Mouse (Mus musculus) liver, embryonic 14.5 days (tissue): ENCODE measurements around the gene Olfr109. TPM values are rescaled to one million over a fixed set of nuclear protein-coding genes. Genes with fewer than 3 reads are reported as not detected.

Source experiments
- ATAC-seq: fragments of 200-750 bp; cut with Nextera tagmentation; 2 replicates; pipeline ENCODE4 v1.8.0; 2017; ENCODE audit warnings: moderate number of reproducible peaks, mild to moderate bottlenecking, moderate library complexity; ENCODE audit not compliant: insufficient read depth
- DNase-seq, 3 experiments: peaks; one replicate each; pipeline ENCODE4 v3.0.0-alpha.2; 2012 to 2013; ENCODE audit warnings: low read depth in 3 of 3, low spot score in 3 of 3
- H3K27ac ChIP-seq: fragments of 300-500 bp; sonication (generic); 2 replicates; pipeline ENCODE4 v1.5.1; 2014; ENCODE audit warnings: moderate library complexity, mild to moderate bottlenecking, control low read depth, inconsistent platforms
- H3K27me3 ChIP-seq: fragments of 300-500 bp; sonication (generic); 2 replicates; pipeline ENCODE4 v1.6.1; 2014; ENCODE audit warnings: mild to moderate bottlenecking, low read length, moderate library complexity; ENCODE audit not compliant: control insufficient read depth, insufficient read depth
- H3K36me3 ChIP-seq: fragments of 300-500 bp; sonication (generic); replicated peaks from 2 replicates; pipeline ENCODE4 v1.6.1; 2014; ENCODE audit warnings: low read depth; ENCODE audit not compliant: control insufficient read depth, insufficient read depth
- H3K4me1 ChIP-seq, 2 experiments: fragments of 200-500 bp in 1 of 2; fragments of 300-500 bp in 1 of 2; sonication (generic) in 1 of 2; replicated peaks; 2 replicates each; pipeline ENCODE4 v1.6.1; 2012 to 2014; ENCODE audit warnings: antibody characterized with exemption in 1 of 2, inconsistent platforms in 1 of 2, low read length in 1 of 2; ENCODE audit not compliant: control insufficient read depth in 2 of 2, insufficient read depth in 2 of 2
- H3K4me2 ChIP-seq: fragments of 300-500 bp; sonication (generic); 2 replicates; pipeline ENCODE4 v1.6.1; 2014; ENCODE audit warnings: low read depth, mild to moderate bottlenecking, control low read depth, moderate library complexity
- H3K4me3 ChIP-seq, 2 experiments: fragments of 200-500 bp in 1 of 2; fragments of 300-500 bp in 1 of 2; sonication (generic) in 1 of 2; 2 replicates each; pipeline ENCODE4 v1.5.1; 2012 to 2014; ENCODE audit warnings: low read depth in 2 of 2, low read length in 2 of 2, mild to moderate bottlenecking in 2 of 2, control low read depth in 1 of 2, inconsistent platforms in 1 of 2, moderate library complexity in 1 of 2; ENCODE audit not compliant: insufficient read depth in 1 of 2
- H3K9ac ChIP-seq: fragments of 300-500 bp; sonication (generic); replicated peaks from 2 replicates; pipeline ENCODE4 v1.6.1; 2014; ENCODE audit warnings: mild to moderate bottlenecking, control low read depth, moderate library complexity
- H3K9me3 ChIP-seq: fragments of 300-500 bp; sonication (generic); 2 replicates; pipeline ENCODE4 v1.6.1; 2016; ENCODE audit warnings: low read length, mixed read lengths; ENCODE audit not compliant: control insufficient read depth
- CTCF ChIP-seq: IDR thresholded peaks from 2 replicates; pipeline ENCODE4 v1.5.1; 2016; ENCODE audit warnings: antibody characterized with exemption, low read depth, control low read depth
- EP300 ChIP-seq: IDR thresholded peaks from 2 replicates; pipeline ENCODE4 v1.6.1; 2016; ENCODE audit warnings: antibody characterized with exemption, low read depth
- WGBS: fragments of 180-500 bp; shearing (Covaris S2); extraction: QIAGEN DNeasy Blood & Tissue Kit; methylation state at CpG from one replicate; pipeline ENCODE4 v1.1.7; 2014; ENCODE audit not compliant: insufficient replicate concordance; 5-methylcytosine and 5-hydroxymethylcytosine counted together
- polyA plus RNA-seq, 2 experiments: library from polyadenylated mRNA; depleted of rRNA in 1 of 2; stranded (reverse) in 1 of 2; unstranded in 1 of 2; fragments of >200 nt; fragmentation: Nextera tagmentation in 1 of 2; extraction: Ambion mirVana in 1 of 2; gene quantifications; 2 replicates each; pipeline versions ENCODE4 v1.2.1 to v1.2.3; 2012 to 2014

Olfr109 gene
- polyA plus RNA-seq, 2 experiments, result not detected

DNA sequence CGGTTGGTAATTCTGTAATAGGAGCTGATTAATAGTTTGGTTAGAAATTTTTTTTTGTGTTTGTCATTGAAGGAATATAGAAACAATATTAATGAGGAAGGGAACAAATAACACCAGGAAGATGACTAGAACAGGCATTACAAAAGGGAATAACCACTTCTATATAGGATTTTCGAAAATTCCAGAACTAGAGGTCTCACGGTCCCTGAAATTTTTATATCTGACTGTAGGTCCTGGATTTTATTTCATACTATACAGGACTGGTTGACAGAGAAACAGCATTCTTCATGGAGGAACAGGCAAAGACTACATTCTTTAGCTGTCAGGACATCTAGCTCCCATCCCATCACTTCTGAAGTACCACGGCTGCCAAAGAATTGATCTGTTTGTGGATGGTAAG is 49.0 kb downstream of the Olfr109 start, which contains the start of gene Olfr111:
Gene Olfr111, plus strand, starts transcription at position 301 of the 400 bp plus-strand sequence.
- no peak within 1 kb of the TSS for H3K9ac ChIP-seq
- no peak within 1 kb of the TSS for H3K27ac ChIP-seq
- no peaks in the 10 kb centered on the region; the same call in 1 of the 2 replicates for H3K9me3 ChIP-seq
- ATAC-seq, result no peak
- DNase-seq, result no peak
- H3K36me3 ChIP-seq, result no peaks in the 10 kb centered on the region
- no peaks in the 10 kb centered on the region for H3K4me1 ChIP-seq
- H3K27me3 ChIP-seq, result no peaks in the 10 kb centered on the region
- no peak within 1 kb of the TSS for H3K4me3 ChIP-seq
- TF ChIP-seq CTCF (no peak), EP300 (no peak)
- no peak within 1 kb of the TSS for H3K4me2 ChIP-seq
- 63% methylated on average over 4 of the region's 4 CpGs for WGBS

Other genes with a start within 250 kb of the Olfr109 start
- not detected in 2 replicates for gene Olfr95, start 245.8 kb upstream of the Olfr109 start, polyA plus RNA-seq (2012; rRNA removed)
- gene Olfr95, start 245.8 kb upstream of the Olfr109 start, polyA plus RNA-seq (2014; fragmentation: Nextera tagmentation; extraction: Ambion mirVana), result not detected in 2 replicates
- gene Olfr96, start 238.8 kb upstream of the Olfr109 start, polyA plus RNA-seq (2012; rRNA removed), result not detected in 2 replicates
- gene Olfr96, start 238.8 kb upstream of the Olfr109 start, polyA plus RNA-seq (2014; fragmentation: Nextera tagmentation; extraction: Ambion mirVana), result not detected in 2 replicates
- not detected in 2 replicates for gene Olfr97, start 221.6 kb upstream of the Olfr109 start, polyA plus RNA-seq (2012; rRNA removed)
- gene Olfr97, start 221.6 kb upstream of the Olfr109 start, polyA plus RNA-seq (2014; fragmentation: Nextera tagmentation; extraction: Ambion mirVana), result not detected in 2 replicates
- not detected in 2 replicates for gene Olfr98, start 195.2 kb upstream of the Olfr109 start, polyA plus RNA-seq (2012; rRNA removed)
- not detected in 2 replicates for gene Olfr98, start 195.2 kb upstream of the Olfr109 start, polyA plus RNA-seq (2014; fragmentation: Nextera tagmentation; extraction: Ambion mirVana)
- gene H2-M3, start 188.7 kb upstream of the Olfr109 start, polyA plus RNA-seq (2012; rRNA removed), result 0.67 and 0.76 TPM in 2 replicates
- gene H2-M3, start 188.7 kb upstream of the Olfr109 start, polyA plus RNA-seq (2014; fragmentation: Nextera tagmentation; extraction: Ambion mirVana), result 1.3 and 1.5 TPM in 2 replicates
- gene Olfr99, start 175.5 kb upstream of the Olfr109 start, polyA plus RNA-seq (2012; rRNA removed), result not detected in 2 replicates
- gene Olfr99, start 175.5 kb upstream of the Olfr109 start, polyA plus RNA-seq (2014; fragmentation: Nextera tagmentation; extraction: Ambion mirVana), result not detected in 2 replicates
- not detected in 2 replicates for gene Olfr101, start 154.6 kb upstream of the Olfr109 start, polyA plus RNA-seq (2012; rRNA removed)
- not detected in 2 replicates for gene Olfr101, start 154.6 kb upstream of the Olfr109 start, polyA plus RNA-seq (2014; fragmentation: Nextera tagmentation; extraction: Ambion mirVana)
- not detected in 2 replicates for gene Olfr102, start 141.9 kb upstream of the Olfr109 start, polyA plus RNA-seq (2012; rRNA removed)
- gene Olfr102, start 141.9 kb upstream of the Olfr109 start, polyA plus RNA-seq (2014; fragmentation: Nextera tagmentation; extraction: Ambion mirVana), result not detected in 2 replicates
- not detected in 2 replicates for gene Olfr103, start 119.2 kb upstream of the Olfr109 start, polyA plus RNA-seq (2012; rRNA removed)
- not detected in 2 replicates for gene Olfr103, start 119.2 kb upstream of the Olfr109 start, polyA plus RNA-seq (2014; fragmentation: Nextera tagmentation; extraction: Ambion mirVana)
- gene Olfr104-ps, start 99.3 kb upstream of the Olfr109 start, polyA plus RNA-seq (2012; rRNA removed), result not detected in 2 replicates
- not detected in 2 replicates for gene Olfr104-ps, start 99.3 kb upstream of the Olfr109 start, polyA plus RNA-seq (2014; fragmentation: Nextera tagmentation; extraction: Ambion mirVana)
- not detected in 2 replicates for gene Olfr105-ps, start 79.9 kb upstream of the Olfr109 start, polyA plus RNA-seq (2012; rRNA removed)
- gene Olfr105-ps, start 79.9 kb upstream of the Olfr109 start, polyA plus RNA-seq (2014; fragmentation: Nextera tagmentation; extraction: Ambion mirVana), result not detected in 2 replicates
- not detected in 2 replicates for gene Olfr106-ps, start 68.5 kb upstream of the Olfr109 start, polyA plus RNA-seq (2012; rRNA removed)
- not detected in 2 replicates for gene Olfr106-ps, start 68.5 kb upstream of the Olfr109 start, polyA plus RNA-seq (2014; fragmentation: Nextera tagmentation; extraction: Ambion mirVana)
- not detected in 2 replicates for gene Olfr107, start 59.7 kb upstream of the Olfr109 start, polyA plus RNA-seq (2012; rRNA removed)
- gene Olfr107, start 59.7 kb upstream of the Olfr109 start, polyA plus RNA-seq (2014; fragmentation: Nextera tagmentation; extraction: Ambion mirVana), result not detected in 2 replicates
- not detected in 2 replicates for gene Olfr108, start 13.4 kb upstream of the Olfr109 start, polyA plus RNA-seq (2012; rRNA removed)
- not detected in 2 replicates for gene Olfr108, start 13.4 kb upstream of the Olfr109 start, polyA plus RNA-seq (2014; fragmentation: Nextera tagmentation; extraction: Ambion mirVana)
- gene H2-M2, start 24.6 kb downstream of the Olfr109 start, polyA plus RNA-seq (2012; rRNA removed), result not detected in 2 replicates
- not detected in 2 replicates for gene H2-M2, start 24.6 kb downstream of the Olfr109 start, polyA plus RNA-seq (2014; fragmentation: Nextera tagmentation; extraction: Ambion mirVana)
- gene Olfr110, start 33.6 kb downstream of the Olfr109 start, polyA plus RNA-seq (2012; rRNA removed), result 0.02 TPM in 1 of 2 replicates, not detected in the other
- not detected in 2 replicates for gene Olfr110, start 33.6 kb downstream of the Olfr109 start, polyA plus RNA-seq (2014; fragmentation: Nextera tagmentation; extraction: Ambion mirVana)
- gene Olfr111, start 49.1 kb downstream of the Olfr109 start, polyA plus RNA-seq (2012; rRNA removed), result 0.03 and 0.04 TPM in 2 replicates
- gene Olfr111, start 49.1 kb downstream of the Olfr109 start, polyA plus RNA-seq (2014; fragmentation: Nextera tagmentation; extraction: Ambion mirVana), result 0.13 TPM in 1 of 2 replicates, not detected in the other
- gene Olfr112, start 110.5 kb downstream of the Olfr109 start, polyA plus RNA-seq (2012; rRNA removed), result not detected in 2 replicates
- gene Olfr112, start 110.5 kb downstream of the Olfr109 start, polyA plus RNA-seq (2014; fragmentation: Nextera tagmentation; extraction: Ambion mirVana), result not detected in 2 replicates
- gene Olfr113, start 118.7 kb downstream of the Olfr109 start, polyA plus RNA-seq (2012; rRNA removed), result not detected in 2 replicates
- not detected in 2 replicates for gene Olfr113, start 118.7 kb downstream of the Olfr109 start, polyA plus RNA-seq (2014; fragmentation: Nextera tagmentation; extraction: Ambion mirVana)
- not detected in 2 replicates for gene Olfr114, start 133.8 kb downstream of the Olfr109 start, polyA plus RNA-seq (2012; rRNA removed)
- gene Olfr114, start 133.8 kb downstream of the Olfr109 start, polyA plus RNA-seq (2014; fragmentation: Nextera tagmentation; extraction: Ambion mirVana), result not detected in 2 replicates
- gene Olfr115, start 168.2 kb downstream of the Olfr109 start, polyA plus RNA-seq (2012; rRNA removed), result not detected in 2 replicates
- not detected in 2 replicates for gene Olfr115, start 168.2 kb downstream of the Olfr109 start, polyA plus RNA-seq (2014; fragmentation: Nextera tagmentation; extraction: Ambion mirVana)
- gene Olfr116, start 168.3 kb downstream of the Olfr109 start, polyA plus RNA-seq (2012; rRNA removed), result not detected in 2 replicates
- not detected in 2 replicates for gene Olfr116, start 168.3 kb downstream of the Olfr109 start, polyA plus RNA-seq (2014; fragmentation: Nextera tagmentation; extraction: Ambion mirVana)
- gene Olfr117, start 204.9 kb downstream of the Olfr109 start, polyA plus RNA-seq (2012; rRNA removed), result not detected in 2 replicates
- gene Olfr117, start 204.9 kb downstream of the Olfr109 start, polyA plus RNA-seq (2014; fragmentation: Nextera tagmentation; extraction: Ambion mirVana), result not detected in 2 replicates
- not detected in 2 replicates for gene Olfr118, start 208.1 kb downstream of the Olfr109 start, polyA plus RNA-seq (2012; rRNA removed)
- not detected in 2 replicates for gene Olfr118, start 208.1 kb downstream of the Olfr109 start, polyA plus RNA-seq (2014; fragmentation: Nextera tagmentation; extraction: Ambion mirVana)
- not detected in 2 replicates for gene Olfr119, start 237.6 kb downstream of the Olfr109 start, polyA plus RNA-seq (2012; rRNA removed)
- gene Olfr119, start 237.6 kb downstream of the Olfr109 start, polyA plus RNA-seq (2014; fragmentation: Nextera tagmentation; extraction: Ambion mirVana), result not detected in 2 replicates